Mouse (Mus musculus) cortical plate, adult 2 months (tissue): ENCODE measurements around the gene Wnt11.

Source experiments
- CTCF ChIP-seq: fragments of 200-500 bp; IDR thresholded peaks from 2 replicates; pipeline ENCODE4 v1.5.1; 2011; ENCODE audit warnings: mild to moderate bottlenecking, control low read depth, low read length; ENCODE audit not compliant: insufficient read depth; ENCODE audit errors: extremely low read depth
- POLR2A ChIP-seq: fragments of 200-500 bp; IDR thresholded peaks from 2 replicates; pipeline ENCODE4 v1.6.1; 2011; ENCODE audit warnings: mild to moderate bottlenecking, low read length, control low read depth; ENCODE audit not compliant: insufficient read depth; ENCODE audit errors: extremely low read depth

- TF ChIP-seq CTCF (no peak), POLR2A (no peak)
Observed at GRCm38 (mm10) chr7:98850388-98850787, 15.5 kb downstream of the Wnt11 start.
